Mouse (Mus musculus): ENCODE data around the gene Aqp6. TPM values are rescaled to one million over a fixed set of nuclear protein-coding genes. Genes with fewer than 3 reads are reported as not detected.

Aqp6 gene
- polyA plus RNA-seq (2012; rRNA removed) = not detected in 2 replicates

DNA sequence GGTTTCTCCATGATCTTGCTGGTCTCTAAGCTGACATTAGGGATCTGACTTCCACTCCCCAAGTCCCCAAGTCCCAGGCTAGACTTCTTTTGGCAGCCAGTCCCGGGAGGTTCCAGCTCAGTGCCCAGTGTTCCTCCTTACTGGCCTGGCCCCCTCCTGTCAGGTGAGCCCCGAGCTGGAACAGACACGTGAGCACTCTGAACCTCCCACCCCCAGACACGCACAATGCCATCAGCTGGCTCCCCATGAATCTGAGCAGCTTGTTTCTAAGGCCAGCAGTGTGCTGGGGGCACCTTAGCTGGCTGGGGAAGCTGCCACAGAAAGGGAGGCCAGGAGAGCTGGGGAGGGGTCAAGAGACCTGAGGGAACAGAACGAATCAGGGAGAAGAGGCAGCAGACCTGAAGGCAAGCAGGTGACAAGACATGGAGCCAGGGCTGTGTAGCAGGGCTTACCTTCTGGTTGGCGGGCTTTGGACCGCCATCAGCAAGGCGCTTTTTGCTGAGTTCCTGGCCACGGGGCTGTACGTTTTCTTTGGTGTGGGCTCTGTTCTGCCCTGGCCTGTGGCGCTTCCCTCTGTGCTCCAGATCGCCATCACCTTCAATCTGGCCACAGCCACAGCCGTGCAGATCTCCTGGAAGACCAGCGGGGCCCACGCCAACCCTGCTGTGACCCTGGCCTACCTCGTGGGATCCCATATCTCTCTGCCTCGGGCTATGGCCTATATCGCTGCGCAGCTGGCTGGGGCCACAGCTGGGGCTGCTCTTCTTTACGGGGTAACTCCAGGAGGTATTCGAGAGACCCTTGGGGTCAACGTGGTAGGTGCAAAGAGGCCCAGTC is at the start of gene Aqp6:
Gene Aqp6, plus strand, starts transcription at position 415 of the 837 bp plus-strand sequence.
- DNase-seq (ENCODE audit: low read depth, low spot score) = no peak
- WGBS = 72% methylated on average over 22 of the region's 22 CpGs

DNA sequence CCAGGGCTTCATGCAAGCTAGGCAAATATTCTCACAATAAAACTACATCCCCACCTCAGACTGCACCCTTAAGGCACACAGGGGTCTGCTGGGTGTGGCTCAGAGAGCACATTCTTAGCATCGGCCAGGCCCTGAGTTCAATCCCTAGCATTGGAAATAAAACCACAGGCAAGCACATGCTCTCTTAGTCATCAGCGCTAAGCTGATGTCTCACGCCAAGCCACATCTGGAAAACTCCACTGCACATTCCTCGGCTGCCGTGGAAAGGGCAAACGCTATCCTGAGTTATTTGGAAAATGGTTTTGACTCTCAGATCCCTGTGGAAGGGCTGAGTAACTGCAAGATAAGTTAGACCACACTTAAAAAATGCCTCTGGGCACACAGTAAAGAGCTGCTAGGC is 47.4 kb upstream of the Aqp6 start:
- DNase-seq (ENCODE audit: low read depth, low spot score) = no peak
- 36% methylated on average over 6 of the region's 6 CpGs for WGBS

DNA sequence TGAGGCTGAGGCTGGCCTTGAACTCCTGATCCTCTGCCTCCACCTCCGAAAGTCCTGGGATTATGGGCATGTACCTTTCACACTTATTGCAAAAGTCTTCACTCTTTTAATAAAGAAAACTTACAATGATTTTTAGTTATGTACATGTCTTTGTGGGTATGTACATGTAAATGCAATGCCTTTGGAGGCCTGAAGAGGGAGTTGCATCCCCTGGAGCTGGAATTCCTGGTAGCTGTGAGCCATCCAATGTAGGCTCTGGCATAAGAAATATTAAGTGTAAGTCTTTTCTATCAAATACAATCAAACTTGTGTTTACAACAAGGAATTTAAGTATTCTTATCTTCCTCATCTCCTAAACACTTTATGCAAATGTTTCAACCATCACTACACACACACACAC is 42.3 kb upstream of the Aqp6 start:
- DNase-seq (ENCODE audit: low read depth, low spot score) = no peak
- 92% methylated on average over 1 of the region's 1 CpGs for WGBS

DNA sequence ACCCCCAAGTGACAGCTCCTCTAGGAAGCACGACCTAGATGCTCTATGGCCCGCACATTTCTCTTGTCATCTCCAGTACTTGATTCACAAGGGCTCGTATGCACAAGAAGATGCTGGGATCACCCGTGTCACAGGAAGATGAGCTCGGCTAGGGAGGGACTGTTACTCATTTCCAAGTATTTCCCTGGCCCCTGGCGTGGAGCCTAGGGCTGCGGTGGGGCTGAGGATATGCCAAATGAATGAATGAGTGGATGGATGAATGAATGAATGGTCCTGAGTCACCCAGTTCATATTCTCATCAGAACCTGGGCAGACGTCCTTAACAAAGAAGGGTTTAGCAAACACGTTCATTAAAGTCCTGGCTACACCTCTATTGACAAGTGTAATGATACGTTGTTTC is 41.0 kb upstream of the Aqp6 start:
- no peak for DNase-seq (ENCODE audit: low read depth, low spot score)
- 49% methylated on average over 10 of the region's 10 CpGs for WGBS

DNA sequence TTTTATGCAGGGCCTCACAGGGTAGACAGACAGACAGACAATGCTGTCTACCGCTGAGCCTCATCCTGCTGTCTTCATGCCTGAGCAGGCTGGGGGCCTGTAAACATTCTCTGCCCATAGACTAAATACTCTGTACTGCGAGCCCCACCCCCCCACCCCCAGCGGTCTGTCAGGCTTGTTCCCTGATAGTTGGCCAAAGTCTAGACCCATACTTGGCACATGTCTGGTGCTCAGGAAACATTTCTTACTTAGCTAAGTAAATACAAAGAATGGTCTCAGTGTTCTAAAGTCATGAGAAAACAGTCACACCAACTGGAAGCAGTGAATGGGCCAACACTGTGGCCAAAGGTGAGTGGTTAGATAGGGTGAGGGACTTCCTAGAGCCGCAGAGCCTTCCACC is 33.8 kb upstream of the Aqp6 start:
- 31% methylated on average over 4 of the region's 4 CpGs for WGBS
- no peak for DNase-seq (ENCODE audit: low read depth, low spot score)

DNA sequence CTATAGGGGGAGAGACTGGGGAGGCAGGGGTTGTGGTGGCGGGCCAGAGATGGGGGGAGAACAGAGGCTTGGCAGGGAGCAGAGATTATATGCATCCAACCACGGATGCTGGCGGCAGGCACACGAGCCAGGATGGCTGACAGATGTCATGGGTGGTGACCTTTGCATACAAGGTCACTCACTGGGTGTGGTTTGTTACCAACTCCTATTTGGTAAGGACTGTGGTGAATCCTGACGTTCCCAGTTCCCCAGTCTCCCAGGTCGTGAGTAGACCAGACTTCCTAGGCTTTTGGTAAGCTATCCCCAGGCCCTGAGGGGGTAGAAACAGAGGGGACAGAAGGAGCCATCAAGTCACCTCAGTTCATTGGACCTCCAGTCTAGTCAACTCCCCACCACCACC is 32.5 kb upstream of the Aqp6 start:
- 64% methylated on average over 6 of the region's 6 CpGs for WGBS
- DNase-seq (ENCODE audit: low read depth, low spot score) = no peak

DNA sequence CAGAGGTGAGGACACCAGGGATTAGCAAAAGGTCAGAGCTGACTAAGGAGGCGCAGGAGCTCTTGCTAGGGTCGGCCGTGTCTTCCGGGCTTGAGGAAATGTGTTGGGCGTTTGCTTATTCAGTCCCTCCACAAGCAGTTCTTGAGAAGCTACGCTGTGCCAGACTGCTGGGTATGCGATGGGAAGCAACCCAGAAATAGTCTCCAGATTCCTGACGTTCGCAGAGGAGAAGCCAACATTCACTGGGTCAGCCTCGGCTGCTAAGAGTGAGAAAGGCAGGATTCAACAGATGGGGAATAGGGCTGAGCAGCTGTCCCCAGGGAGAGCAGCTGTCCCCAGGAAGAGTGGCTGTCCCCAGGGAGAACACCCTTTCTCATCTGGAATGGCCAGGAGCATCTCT is 32.1 kb upstream of the Aqp6 start:
- WGBS = 67% methylated on average over 10 of the region's 10 CpGs
- no peak for DNase-seq (ENCODE audit: low read depth, low spot score)

DNA sequence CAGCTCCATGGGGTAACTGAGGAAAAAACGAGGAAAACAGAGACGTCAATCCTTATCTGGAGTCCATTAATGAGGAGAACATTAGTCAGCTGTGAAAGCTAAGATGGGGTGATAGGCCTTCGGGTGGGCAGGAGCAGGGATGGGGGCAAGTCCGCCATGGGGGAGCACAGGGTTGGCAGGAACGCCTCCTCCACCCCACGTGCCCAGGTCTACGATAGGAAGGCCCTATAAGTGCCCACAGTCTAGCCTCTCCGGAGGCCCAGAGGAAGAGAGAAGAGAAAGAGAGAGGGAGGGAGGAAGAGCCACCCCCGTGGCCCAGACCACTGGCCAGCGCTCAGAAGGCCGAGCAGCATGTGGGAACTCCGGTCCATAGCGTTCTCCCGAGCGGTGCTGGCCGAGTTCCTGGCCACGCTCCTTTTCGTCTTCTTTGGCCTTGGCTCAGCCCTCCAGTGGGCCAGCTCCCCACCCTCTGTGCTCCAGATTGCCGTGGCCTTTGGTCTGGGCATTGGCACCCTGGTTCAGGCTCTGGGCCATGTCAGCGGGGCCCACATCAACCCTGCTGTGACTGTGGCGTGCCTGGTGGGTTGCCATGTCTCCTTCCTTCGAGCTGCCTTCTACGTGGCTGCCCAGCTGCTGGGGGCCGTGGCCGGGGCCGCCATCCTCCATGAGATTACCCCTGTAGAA is 22.3 kb upstream of the Aqp6 start, which contains the start of gene Aqp2:
Gene Aqp2, plus strand, starts transcription at position 254 of the 684 bp plus-strand sequence.
- no peak for DNase-seq (ENCODE audit: low read depth, low spot score)
- 80% methylated on average over 26 of the region's 26 CpGs for WGBS

DNA sequence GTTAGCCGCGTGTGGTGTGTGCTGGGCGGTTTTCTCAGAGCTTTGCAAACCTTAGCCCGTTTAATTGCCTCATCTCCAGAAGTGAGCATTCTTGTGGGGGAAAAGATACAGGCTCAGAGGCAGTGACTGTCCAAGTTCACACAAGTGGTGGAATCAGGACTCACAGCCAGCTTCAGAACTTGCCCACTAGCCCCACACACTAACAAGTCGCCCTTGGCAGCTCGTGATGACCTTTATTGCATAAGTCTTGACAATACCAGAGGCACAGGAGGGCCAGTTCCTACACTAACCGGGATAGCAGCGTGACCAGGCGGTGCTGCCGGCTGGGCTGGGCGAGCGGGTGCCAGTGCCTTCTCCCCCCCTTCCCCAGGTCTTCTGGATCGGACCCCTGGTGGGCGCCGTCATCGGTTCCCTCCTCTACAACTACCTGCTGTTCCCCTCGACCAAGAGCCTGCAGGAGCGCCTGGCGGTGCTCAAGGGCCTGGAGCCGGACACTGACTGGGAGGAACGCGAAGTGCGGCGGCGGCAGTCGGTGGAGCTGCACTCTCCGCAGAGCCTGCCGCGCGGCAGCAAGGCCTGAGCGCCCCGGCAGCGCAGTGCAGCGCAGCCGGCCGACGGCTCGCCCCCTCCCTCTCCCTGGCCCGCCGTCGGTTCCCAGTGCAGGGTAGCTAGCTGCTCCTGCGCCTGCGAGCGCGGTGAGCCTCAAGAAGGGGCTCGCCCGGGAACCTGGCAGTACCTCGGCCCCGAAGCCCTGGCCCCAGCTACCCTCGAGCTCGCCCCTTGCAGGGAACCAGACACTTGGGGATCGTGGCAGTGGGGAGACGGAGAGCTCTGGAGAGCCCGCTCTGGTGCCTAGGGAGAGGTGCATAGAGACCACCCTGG is 17.5 kb upstream of the Aqp6 start:
- 3% methylated on average over 54 of the region's 54 CpGs for WGBS
- DNase-seq (ENCODE audit: low read depth, low spot score) = no peak

DNA sequence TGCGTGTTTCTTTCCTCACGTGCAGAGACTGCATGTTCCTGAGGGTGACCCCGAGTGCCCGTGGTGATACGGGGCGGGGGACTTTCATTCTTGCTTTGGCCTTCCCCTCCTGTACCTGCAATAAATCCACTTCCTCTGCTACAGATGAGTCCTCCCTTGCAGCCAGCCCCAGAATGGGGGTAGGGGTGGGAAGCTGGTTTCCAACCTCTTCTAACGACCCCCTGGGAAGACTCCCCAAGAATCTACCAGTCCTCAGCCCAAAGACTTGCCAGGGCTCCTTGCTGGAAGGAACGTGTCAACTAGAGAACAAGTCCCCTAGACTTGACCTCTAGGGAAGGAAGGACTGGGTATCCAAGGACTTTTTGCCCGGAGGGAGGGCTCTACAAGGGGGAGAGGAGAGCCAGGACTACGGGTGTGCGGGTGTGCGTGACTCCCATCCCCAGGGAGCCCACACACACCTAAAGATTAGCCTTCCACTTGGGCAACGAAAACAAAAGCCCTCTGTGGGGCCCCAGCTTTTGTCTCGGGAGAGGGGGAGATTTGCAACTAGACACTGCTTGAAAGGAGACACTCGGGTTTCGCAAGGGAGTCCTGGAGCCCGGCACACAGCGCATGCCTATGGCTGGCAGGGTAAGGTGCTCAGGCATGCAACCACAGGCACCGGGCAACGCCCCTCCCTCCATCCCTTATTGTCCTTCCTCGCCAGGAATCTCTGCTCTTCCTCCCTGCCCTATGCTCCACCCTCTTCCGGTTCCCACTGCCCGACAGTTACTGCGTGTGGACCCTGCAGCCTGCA is 16.6 kb upstream of the Aqp6 start:
- DNase-seq (ENCODE audit: low read depth, low spot score) = no peak
- WGBS = 5% methylated on average over 24 of the region's 24 CpGs

DNA sequence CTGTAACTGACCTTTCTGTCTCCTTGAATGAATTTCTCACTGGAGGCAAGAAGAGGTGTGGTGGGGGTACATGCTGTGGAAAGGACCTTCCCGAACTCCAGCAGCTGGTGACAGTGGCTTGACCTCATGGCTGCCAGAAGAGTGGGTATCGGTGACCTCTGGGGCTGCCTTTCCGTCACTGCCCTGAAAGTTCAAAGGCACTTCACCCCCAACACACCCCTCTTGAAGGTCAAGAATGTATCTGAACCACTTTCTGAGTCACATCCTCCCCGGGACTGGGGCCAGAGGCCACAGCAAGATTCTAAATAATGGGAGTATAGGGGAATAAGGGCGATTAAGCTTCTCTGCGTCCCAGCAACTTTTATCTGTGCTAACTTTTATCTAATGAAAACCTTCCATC is 15.5 kb upstream of the Aqp6 start:
- no peak for DNase-seq (ENCODE audit: low read depth, low spot score)
- 74% methylated on average over 6 of the region's 6 CpGs for WGBS

DNA sequence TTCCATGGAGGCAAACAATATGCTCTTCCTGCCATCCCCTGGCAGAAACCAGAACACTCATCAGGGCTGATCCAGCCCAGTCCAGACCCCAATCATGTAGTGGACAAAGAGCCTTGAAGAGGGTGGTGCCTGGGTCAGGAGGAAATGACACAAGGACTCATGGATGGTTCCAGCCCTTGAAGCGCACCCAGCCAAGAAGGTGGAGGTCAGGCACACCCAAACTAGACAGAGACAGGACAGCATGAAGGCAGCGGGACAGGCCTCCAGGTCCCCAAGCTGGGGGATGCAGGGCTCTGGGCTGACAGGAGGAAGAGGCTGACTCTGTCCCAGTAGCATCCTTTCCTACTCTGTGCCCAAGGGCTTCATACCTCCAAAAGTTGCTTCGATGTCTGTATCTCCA is 14.7 kb upstream of the Aqp6 start:
- DNase-seq (ENCODE audit: low read depth, low spot score) = no peak
- 89% methylated on average over 3 of the region's 3 CpGs for WGBS

DNA sequence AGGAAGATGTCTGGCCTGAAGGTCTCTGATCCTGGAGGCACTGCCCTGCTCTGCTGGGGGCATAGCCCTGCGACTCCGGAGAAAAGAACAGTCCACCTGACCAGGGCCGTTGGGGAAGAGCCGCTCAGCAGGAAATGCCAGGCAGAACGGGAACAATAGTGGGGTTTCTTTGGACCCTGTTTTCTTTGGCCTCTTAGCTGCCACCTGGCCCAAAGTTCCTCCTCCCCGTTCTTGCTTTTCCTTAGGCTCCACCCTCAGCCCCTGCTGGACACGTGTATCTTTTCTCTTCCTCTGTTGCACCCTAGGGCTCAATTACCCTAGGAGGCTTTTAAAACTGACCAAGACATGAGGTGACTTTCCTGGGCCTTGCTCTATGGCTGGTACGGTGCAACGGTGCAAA is 12.0 kb upstream of the Aqp6 start:
- no peak for DNase-seq (ENCODE audit: low read depth, low spot score)
- WGBS = 11% methylated on average over 9 of the region's 9 CpGs

DNA sequence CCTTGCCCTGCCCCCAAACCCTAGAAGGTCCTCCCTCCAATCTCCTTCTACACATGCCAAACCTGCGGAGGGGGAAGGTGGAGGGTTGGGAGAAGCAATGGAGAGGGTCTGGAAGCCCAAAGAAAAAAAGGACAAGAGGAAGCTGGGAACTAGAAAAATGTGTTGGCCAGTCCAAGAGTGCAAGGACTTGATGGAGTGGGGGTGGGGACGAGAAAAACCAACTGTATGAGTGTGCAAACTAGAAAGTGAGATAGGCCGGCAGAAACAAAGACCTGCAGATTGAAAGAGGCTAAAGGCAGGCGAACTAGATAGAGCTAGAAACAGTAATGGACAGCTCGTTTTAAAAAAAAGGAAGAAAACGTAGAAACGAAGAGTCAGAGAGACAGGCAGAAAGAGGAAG is 11.5 kb upstream of the Aqp6 start:
- no peak for DNase-seq (ENCODE audit: low read depth, low spot score)
- 24% methylated on average over 7 of the region's 7 CpGs for WGBS

DNA sequence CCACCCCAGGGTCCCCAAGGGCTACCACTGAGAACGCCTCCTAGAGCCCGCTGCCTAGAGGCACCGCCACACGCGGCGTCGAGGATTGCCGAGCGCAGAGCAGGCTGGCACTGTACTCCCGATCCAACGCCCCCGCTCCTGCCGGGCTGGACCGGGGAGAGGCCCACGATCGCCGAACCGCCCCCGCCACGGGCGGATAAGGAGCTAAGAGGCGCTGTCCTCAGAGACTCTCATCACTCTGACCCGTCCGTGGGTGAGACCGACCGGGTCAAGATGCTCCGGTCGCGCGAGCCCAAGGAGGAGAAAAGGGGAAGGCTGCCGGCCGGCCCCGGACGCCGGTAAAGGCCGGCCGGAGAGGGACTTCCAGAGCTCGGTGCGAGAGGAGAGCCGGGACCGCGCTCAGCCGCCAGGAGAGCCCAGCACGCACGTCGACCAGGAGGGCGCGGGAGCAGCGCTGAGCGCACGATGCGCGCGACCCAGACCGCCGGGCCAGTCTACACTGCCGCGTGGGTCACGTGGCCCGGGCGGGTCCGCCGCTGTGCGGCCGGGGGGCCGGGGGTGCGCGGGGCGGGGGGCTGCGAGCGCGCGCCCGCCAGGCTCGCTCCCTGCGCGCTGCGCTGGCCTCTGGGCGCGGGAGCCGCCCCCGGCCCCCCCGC is 10.6 kb upstream of the Aqp6 start, which contains the start of gene Aqp5:
Gene Aqp5, plus strand, starts transcription at position 354 of the 656 bp plus-strand sequence.
- WGBS = 2% methylated on average over 81 of the region's 83 CpGs
- no peak for DNase-seq (ENCODE audit: low read depth, low spot score)

DNA sequence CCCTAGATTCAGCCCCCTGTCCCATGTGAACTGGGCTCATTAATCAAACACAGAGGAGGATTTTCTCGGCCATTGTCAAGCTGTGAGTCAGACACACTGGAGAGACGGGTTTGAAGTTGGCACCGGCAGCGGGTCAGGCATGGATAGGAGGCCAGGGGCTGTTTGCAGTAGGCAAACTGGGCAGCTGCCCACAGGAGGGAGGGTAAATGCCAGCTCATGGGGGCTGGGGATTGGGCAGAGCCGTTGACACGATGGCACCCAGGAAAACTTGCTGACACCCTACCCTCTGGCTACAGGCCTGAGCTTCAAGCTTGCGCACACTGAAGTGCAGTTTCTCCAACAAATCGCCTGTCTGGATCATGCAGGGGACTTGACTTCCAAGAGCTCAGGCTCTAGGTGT is 9.0 kb upstream of the Aqp6 start:
- no peak for DNase-seq (ENCODE audit: low read depth, low spot score)
- WGBS = 59% methylated on average over 8 of the region's 8 CpGs

DNA sequence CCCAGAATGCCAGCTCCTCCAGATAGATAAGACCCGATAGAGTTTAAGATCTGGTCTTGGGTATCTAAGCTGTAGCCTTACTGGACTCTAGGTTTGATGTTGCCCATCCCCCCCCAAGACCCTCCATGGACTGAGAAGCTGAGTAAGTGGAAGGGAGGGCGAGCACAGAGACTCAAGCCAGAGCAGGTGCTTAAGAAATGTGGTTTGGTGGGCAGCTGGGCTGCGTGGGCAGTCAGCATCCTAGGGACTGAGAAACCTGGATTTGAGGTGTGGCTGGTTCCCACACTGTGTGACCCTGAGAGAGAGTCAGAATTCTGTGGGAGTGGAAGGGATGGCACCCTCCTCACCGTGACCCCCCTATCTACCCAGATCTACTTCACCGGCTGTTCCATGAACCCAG is 8.3 kb upstream of the Aqp6 start:
- no peak for DNase-seq (ENCODE audit: low read depth, low spot score)
- 70% methylated on average over 5 of the region's 5 CpGs for WGBS

DNA sequence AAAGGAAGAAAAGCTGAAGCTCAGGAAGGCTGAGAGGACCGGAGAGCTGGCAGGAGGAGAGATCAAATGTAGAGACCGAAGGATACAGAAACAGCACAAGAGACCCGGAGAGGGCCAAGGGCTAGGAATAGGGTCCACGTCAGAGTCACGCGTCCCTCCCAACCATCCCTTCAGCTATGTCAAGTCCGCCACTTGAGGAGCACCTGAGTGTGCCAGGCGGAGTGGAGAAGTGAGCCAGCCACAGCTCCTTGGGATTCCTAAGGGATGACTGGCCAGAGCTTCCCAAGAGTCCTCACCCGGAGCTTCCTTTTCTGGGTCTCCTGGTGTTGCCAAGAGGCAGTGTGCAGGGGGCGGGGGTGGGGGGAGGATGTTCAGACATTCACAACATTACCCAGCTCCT is 6.2 kb upstream of the Aqp6 start:
- no peak for DNase-seq (ENCODE audit: low read depth, low spot score)
- 73% methylated on average over 10 of the region's 10 CpGs for WGBS

Data from large intestine, adult 2 months (tissue).